Mouse (Mus musculus) left cerebral cortex, adult 11 months (tissue): ENCODE measurements around the gene St8sia6.
"Not testable (repeated sequence)": the region's sequence is repeated elsewhere in the genome, so short reads cannot be mapped to it uniquely, and the experiment has no call there.

Experiments used
- DNase-seq: peaks from one replicate; pipeline ENCODE4 v3.0.0; 2022; ENCODE audit warnings: low spot score

The St8sia6 gene

DNA sequence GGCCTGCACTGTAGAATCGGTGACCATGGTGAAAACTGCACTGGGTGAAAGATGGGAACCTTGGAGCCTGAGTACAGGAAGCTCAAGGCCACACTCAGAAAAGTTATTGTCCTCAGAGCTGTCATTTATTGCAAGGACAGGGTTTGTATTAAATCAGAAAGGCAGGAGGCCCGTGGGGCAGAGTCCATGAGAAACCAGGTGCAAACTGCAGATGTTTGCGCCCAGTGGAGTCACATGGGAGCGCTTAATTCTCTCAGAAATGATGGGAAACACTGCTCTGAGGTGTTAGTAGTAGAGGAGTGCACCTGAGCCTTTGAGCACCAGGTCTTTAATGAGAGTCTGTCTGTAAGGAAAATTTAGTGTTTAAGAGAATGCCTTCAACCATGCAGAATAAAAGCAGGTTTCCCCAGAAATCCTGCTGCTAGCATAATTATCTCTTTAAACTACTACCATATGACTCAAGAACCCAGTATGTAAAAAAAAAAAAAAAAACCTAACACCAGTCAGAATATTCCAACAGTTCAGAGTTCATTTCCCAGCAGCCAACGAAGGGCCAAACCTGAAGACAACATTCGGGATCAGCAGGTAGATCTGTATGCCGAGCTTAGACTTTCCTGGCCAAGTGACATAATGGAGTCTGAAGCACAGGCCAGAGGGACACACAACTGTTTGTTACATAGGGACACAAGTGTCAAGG, 163.6 kb downstream of the St8sia6 start:
- no peak for DNase-seq

DNA sequence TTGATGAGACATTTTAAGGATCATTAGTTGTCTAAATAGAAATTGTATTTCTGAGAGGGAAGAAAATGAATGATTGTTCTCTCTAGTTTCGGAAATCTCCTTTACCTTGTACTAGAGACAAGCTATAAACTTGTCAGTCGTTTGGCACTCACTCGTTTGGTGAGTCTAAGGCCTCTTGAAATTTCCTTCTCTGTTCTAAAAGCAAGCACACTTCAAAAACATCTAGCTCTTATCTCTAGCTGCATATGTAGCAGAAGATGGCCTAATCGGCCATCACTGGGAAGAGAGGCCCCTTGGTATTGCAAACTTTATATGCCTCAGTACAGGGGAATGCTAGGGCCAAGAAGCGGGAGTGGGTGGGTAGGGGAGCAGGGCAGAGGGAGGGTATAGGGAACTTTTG, 190.2 kb downstream of the St8sia6 start:
- not testable (repeated sequence) for DNase-seq

DNA sequence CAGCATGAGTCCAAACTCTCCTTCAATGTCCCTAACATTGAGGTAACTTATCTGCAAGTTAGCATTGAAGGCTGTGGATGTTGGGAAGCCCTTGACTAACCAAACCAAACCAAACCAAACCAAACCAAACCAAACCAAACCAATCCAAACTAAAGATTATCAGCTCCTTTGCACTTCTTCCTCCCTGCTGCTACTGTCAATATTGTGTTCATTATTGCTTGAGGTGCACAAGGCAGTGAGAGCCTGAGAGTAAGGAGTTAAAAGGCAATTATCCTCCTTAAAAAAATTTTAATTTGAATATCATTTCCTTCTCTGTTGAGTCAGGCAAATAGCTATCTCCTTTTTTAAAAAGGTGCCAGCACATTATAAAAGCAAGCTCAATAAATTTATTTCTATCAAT, 190.8 kb downstream of the St8sia6 start:
- DNase-seq, result no peak
